Mouse (Mus musculus) lung, postnatal 0 days (tissue): ENCODE data around the gene H2afy.

ENCODE experiments used
- CTCF ChIP-seq: IDR thresholded peaks from 2 replicates; pipeline ENCODE4 v1.5.1; 2016; ENCODE audit warnings: antibody characterized with exemption, mild to moderate bottlenecking
- EP300 ChIP-seq: IDR thresholded peaks from 2 replicates; pipeline ENCODE4 v1.6.1; 2016; ENCODE audit warnings: antibody characterized with exemption, mild to moderate bottlenecking, control low read depth

- TF ChIP-seq CTCF (no peak), EP300 (no peak)
Observed at GRCm38 (mm10) chr13:56142382-56143150, 6.4 kb upstream of the H2afy start.
